Mouse (Mus musculus): ENCODE data around the gene P2ry6. TPM values are rescaled to one million over a fixed set of nuclear protein-coding genes. Genes with fewer than 3 reads are reported as not detected.

Gene P2ry6
- 1 to 10 TPM in 1 of 2 experiments, under 1 TPM in 1; 0.82 to 1.4 TPM for total RNA-seq (2021)
- long read RNA-seq, experiment 1, partial matches to known transcripts = 0 of 4 reads
- long read RNA-seq, experiment 1, other reads (novel, unspliced or antisense) = 0 of 4 reads
- long read RNA-seq, experiment 2, partial matches to known transcripts = 0 of 3 reads
- long read RNA-seq, experiment 2, other reads (novel, unspliced or antisense) = 3 of 3 reads

GRCm38 (mm10) chr7:100974135-100974903, at the start of gene P2ry6:
Gene P2ry6 (minus strand): TSS chr7:100974649.
- no peak for TF ChIP-seq CTCF (IDR thresholded peaks at IDR 0.05)
- no peak within 1 kb of the TSS for H3K27ac ChIP-seq
- intact Hi-C loops (cut with DNase I) = no loop called here
- peak within 1 kb of the TSS; percentile 65 for H3K4me3 ChIP-seq
- DNase-seq = peak; percentile 75

GRCm38 (mm10) chr7:101017492-101017891, 43.0 kb upstream of the P2ry6 start:
- no peak overlapping the region for H3K4me3 ChIP-seq
- intact Hi-C loops (cut with DNase I) = no loop called here
- peak overlapping the region; percentile 72 for H3K27ac ChIP-seq
- no peak for TF ChIP-seq CTCF (IDR thresholded peaks at IDR 0.05)
- no peak for DNase-seq

GRCm38 (mm10) chr7:101017021-101017461, 42.6 kb upstream of the P2ry6 start:
- Histone ChIP-seq H3K27ac (peak overlapping the region; percentile 72), H3K4me3 (no peak overlapping the region)
- intact Hi-C loops (cut with DNase I) = no loop called here
- no peak for TF ChIP-seq CTCF (IDR thresholded peaks at IDR 0.05)
- DNase-seq = peak; percentile 92

- Histone ChIP-seq H3K27ac (peak overlapping the region; percentile 56), H3K4me3 (no peak overlapping the region)
- no peak for TF ChIP-seq CTCF (IDR thresholded peaks at IDR 0.05)
- intact Hi-C loops (cut with DNase I) = no loop called here
- peak; percentile 55 for DNase-seq
Observed at GRCm38 (mm10) chr7:101014985-101015384, 40.5 kb upstream of the P2ry6 start.

GRCm38 (mm10) chr7:101014041-101014440, 39.6 kb upstream of the P2ry6 start:
- intact Hi-C loops (cut with DNase I) = no loop called here
- no peak for TF ChIP-seq CTCF (IDR thresholded peaks at IDR 0.05)
- no peak overlapping the region for H3K4me3 ChIP-seq
- H3K27ac ChIP-seq = peak overlapping the region; percentile 56
- no peak for DNase-seq

GRCm38 (mm10) chr7:101012541-101012940, 38.1 kb upstream of the P2ry6 start, which contains the start of gene P2ry2:
Gene P2ry2 (minus strand): TSS chr7:101012866.
- intact Hi-C loops (cut with DNase I) = no loop called here
- peak within 1 kb of the TSS; percentile 91 for H3K4me3 ChIP-seq

GRCm38 (mm10) chr7:101011681-101012367, 37.4 kb upstream of the P2ry6 start:
- Histone ChIP-seq H3K4me3 (peak overlapping the region; percentile 91), H3K27ac (peak overlapping the region; percentile 98)
- intact Hi-C loops (cut with DNase I) = loop anchor here (1.0 to 2.0 kb wide), 2 partner anchors 17 to 37 kb away; no protein-coding TSS in a partner anchor
- DNase-seq = peak; percentile 93
- TF ChIP-seq CTCF (IDR thresholded peaks at IDR 0.05) = no peak

More at GRCm38 (mm10) chr7:101012541-101012940, 38.1 kb upstream of the P2ry6 start, which contains the start of gene P2ry2:
- H3K27ac ChIP-seq = peak within 1 kb of the TSS; percentile 98
- no peak for DNase-seq
- no peak for TF ChIP-seq CTCF (IDR thresholded peaks at IDR 0.05)

GRCm38 (mm10) chr7:101010741-101011140, 36.3 kb upstream of the P2ry6 start:
- TF ChIP-seq CTCF (IDR thresholded peaks at IDR 0.05) = no peak
- intact Hi-C loops (cut with DNase I) = loop anchor here (1.0 to 2.0 kb wide), 2 partner anchors 16 to 39 kb away; no protein-coding TSS in a partner anchor
- H3K4me3 ChIP-seq = peak overlapping the region; percentile 91
- DNase-seq = no peak
- H3K27ac ChIP-seq = peak overlapping the region; percentile 98

GRCm38 (mm10) chr7:101006201-101006600, 31.8 kb upstream of the P2ry6 start:
- TF ChIP-seq CTCF (IDR thresholded peaks at IDR 0.05) = no peak
- intact Hi-C loops (cut with DNase I) = no loop called here
- H3K27ac ChIP-seq = peak overlapping the region; percentile 59; the same call in 1 of the 2 replicates
- no peak overlapping the region for H3K4me3 ChIP-seq
- no peak for DNase-seq

GRCm38 (mm10) chr7:101005119-101005518, 30.7 kb upstream of the P2ry6 start:
- Histone ChIP-seq H3K27ac (peak overlapping the region; percentile 59; the same call in 1 of the 2 replicates), H3K4me3 (no peak overlapping the region)
- no peak for TF ChIP-seq CTCF (IDR thresholded peaks at IDR 0.05)
- DNase-seq = no peak
- intact Hi-C loops (cut with DNase I) = no loop called here

GRCm38 (mm10) chr7:101003442-101004326, 29.2 kb upstream of the P2ry6 start:
- intact Hi-C loops (cut with DNase I) = no loop called here
- no peak for DNase-seq
- peak overlapping the region; percentile 33 for H3K4me3 ChIP-seq
- H3K27ac ChIP-seq = peak overlapping the region; percentile 91
- TF ChIP-seq CTCF (IDR thresholded peaks at IDR 0.05) = no peak

GRCm38 (mm10) chr7:101002274-101002673, 27.8 kb upstream of the P2ry6 start:
- DNase-seq = peak; percentile 89
- H3K27ac ChIP-seq = peak overlapping the region; percentile 91

More at GRCm38 (mm10) chr7:101002274-101002673, 27.8 kb upstream of the P2ry6 start:
- TF ChIP-seq CTCF (IDR thresholded peaks at IDR 0.05) = no peak
- H3K4me3 ChIP-seq = peak overlapping the region; percentile 45
- intact Hi-C loops (cut with DNase I) = no loop called here
